Mouse (Mus musculus) cerebellum, adult 8-10 months (tissue): Measurements from ENCODE around the gene Bend4.

Experiments
- DNase-seq: peaks from one replicate; pipeline ENCODE4 v3.0.0; 2022

Gene Bend4

DNA sequence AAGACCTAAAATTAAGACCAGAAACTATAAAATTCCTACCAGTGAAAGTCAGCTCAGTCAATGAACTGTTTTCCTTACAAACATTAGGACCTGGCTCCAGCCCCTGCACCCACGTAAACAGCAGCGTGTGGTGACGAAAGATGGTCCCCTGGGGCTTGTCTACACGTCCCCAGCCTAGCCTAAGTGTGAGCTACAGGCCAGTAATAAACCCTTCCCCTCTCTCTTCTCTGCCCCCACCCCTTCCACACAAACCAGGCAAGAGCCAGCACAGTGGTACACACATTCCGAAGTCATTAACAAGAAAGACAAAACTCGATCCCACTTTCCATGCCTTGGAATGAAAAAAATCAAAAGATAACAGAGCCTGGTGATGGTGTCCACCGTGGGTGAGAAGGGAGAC, 16.6 kb downstream of the Bend4 start:
- DNase-seq, result no peak

DNA sequence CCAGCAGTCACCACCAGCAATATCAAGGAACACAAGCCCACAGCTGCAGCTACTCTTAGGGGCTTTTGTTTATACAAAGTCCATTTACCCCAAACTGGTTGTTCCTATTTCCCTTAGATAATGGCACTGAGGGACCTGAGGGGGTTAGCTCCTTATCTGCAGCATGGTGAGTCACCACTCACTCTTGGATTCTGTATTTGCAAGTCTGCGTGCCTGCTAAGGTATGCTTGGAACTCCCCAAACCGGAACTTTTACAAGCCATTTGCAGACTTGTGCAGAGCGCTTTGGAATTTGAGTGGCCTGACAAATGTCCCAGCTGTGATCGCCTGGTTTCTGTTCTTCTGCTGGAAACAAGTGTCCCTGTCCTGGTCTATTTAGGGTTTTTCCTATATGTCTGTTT, 17.7 kb downstream of the Bend4 start:
- DNase-seq, result no peak

DNA sequence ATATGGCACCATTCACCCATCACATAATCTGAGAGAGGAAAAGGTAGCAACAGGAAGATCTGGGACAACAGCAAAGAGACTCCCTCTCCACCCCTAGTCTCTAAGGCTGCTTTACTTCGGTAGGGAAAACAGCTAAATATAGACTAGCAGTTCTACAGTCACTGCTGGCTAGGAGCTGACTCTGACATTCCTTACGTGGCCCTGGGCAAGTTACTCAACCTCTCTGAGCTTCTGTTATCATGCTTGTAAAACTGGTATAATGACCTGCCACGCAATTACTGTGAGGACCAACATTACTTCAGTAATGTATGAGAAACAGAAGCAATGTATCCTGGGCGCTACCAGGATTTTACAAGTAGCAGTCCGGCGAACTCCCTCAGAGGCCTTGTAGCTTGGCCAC, 19.7 kb downstream of the Bend4 start:
- no peak for DNase-seq

DNA sequence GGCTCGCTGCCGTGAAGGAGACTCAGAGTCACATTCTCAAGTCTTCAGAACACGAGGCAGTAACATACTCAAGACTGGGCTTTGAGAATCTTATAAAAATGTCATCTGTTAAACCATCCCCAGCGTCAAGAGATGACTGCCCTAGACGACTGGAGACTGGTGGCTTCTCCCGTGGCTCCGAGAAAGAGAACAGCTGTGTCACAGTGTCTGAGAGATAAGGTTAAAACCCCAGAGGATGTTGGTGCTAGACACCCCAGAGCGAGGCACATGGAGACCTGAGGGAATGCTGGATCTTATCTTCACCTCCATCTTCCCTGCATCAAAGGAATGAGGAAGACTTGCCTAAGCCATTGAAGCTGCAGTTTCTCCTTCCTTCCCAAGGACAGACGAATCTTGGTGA, 23.2 kb downstream of the Bend4 start:
- DNase-seq, result no peak

DNA sequence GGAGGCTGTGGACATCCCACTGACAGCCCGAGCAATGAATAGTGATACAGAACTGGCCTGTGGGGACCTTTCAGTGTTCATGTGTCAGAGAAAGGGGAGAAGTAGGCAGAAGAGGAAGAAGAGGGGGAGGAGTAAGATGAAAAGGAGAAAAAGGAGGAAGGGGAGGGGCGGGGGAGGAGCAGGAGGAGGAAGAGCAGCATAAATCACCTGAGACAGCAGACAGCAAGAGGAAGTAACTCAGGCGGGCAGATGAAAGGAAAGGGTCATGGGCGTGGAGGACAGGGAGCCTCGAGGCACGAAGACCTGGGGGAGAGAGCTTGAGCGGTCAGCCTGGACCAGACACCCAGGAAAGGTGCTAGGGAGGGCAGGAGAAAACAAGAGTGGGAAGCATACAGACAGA, 23.7 kb downstream of the Bend4 start:
- no peak for DNase-seq

- DNase-seq, result no peak
Measured at GRCm38 (mm10) chr5:67401612-67402011, 26.5 kb downstream of the Bend4 start.

- no peak for DNase-seq
Measured at GRCm38 (mm10) chr5:67400608-67401480, 27.3 kb downstream of the Bend4 start.

- DNase-seq, result no peak
Measured at GRCm38 (mm10) chr5:67399876-67400607, 28.1 kb downstream of the Bend4 start.

DNA sequence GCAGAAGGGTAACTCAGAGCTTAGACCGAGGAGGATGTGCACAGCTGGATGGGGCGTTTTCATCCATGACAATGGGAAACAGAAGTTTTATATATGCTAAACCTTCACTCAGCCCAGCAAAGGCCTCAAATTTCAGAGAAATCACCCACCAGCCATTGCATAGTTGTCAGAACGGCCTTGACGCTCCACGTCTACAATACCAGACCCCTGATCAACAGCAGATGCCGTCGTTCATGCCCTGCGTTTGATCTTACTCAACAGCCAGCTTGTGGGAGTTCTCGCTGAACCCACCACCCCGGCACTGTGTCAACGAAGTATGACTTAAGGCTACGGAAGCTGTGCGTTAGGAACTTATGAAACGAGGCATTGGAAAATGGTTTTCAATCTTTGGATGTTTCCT, 30.9 kb downstream of the Bend4 start:
- DNase-seq, result no peak

DNA sequence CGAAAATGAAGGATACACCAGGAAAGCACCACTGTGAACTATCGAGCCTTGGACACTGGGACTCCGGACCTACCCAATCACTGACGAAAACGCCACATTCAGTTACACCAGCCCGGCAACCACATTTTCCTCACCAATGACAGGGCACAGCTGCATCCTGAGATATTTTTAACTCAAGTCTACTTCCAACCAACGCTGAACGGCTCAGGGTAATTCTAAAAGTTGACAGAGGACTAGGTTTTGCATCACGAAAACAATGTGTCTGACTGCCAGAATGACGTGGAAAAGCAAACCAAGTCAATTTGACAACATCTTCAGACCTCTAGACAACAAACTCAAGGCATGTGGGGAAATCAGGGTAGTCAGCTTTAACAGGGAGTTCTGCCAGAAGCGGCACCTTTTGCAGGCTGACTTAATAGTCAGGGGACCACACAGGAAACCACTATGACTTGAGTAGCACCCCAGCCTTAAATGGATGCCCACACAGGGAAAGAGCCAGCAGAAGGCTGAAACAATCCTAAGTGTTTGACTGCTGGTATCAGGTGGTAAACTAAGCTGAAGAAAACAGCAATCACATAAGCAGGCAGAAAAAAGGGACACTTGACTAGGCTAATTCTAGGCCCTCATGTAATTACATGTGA, 32.8 kb downstream of the Bend4 start:
- no peak for DNase-seq

GRCm38 (mm10) chr5:67393951-67394350, 34.2 kb downstream of the Bend4 start:
- DNase-seq, result no peak

GRCm38 (mm10) chr5:67382556-67382955, 45.6 kb downstream of the Bend4 start:
- no peak for DNase-seq

- DNase-seq, result no peak
Measured at GRCm38 (mm10) chr5:67381690-67382089, 46.4 kb downstream of the Bend4 start.

DNA sequence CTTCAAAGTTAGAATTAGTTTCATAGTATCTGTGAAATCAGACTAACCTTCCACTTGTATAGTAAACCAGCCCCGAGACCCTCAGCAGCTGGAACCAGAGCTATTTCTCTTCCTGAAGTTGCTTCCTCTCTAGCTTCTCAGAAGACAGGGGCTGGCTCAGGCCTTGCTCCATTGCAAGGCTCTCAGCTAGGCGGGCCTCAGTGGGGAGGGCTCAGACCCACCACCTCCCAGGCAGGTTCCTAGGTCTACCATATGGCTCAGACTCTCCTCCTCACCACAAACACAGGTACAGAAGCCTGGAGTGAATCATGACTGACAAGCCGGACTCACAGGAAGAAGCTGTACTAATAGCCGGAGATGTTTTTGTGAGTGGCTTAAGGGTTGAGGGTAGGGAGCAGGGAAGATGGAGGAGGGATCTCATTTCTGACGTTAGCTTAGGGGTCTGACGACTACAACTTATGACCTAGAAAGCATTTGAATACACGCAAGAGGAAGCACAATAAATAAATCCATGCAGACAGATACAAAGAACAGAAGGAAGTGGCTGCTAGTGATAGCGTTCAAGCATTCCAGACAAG, 51.0 kb downstream of the Bend4 start:
- no peak for DNase-seq

DNA sequence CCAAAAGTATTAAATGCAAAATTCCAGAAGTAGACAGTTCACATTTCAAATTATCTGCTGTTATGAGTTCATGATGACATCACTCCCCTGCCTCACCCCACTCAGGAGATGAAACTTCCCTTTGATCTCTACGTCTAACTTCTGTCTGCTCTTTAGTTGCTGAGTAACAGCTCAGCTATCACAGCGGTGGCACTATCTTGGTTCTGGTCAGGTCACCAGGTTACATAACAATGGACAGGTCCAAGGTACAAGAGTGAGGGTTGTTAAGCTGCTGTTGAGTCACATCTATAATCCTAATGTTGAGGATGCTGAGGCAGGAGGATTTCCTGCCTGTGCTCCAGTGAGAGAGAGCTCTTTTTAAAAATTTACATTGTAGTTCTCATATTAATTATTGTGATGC, 65.2 kb downstream of the Bend4 start:
- no peak for DNase-seq

DNA sequence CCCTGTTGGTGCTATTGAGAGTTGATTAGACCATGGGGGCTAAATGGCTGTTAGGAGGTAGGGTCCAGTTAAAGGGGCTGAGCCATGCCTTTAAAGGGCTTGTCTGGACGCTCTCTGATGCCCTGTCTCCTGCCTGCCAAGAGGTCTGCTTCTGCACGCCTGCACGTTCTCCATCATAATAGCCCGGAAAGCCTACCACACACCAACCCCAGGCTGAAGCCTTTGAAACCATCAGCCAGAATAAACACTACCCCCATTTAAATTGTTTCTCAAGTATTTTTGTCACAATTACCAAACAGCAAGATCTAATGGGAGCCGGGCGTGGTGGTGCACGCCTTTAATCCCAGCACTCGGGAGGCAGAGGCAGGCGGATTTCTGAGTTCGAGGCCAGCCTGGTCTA, 65.8 kb downstream of the Bend4 start:
- no peak for DNase-seq

DNA sequence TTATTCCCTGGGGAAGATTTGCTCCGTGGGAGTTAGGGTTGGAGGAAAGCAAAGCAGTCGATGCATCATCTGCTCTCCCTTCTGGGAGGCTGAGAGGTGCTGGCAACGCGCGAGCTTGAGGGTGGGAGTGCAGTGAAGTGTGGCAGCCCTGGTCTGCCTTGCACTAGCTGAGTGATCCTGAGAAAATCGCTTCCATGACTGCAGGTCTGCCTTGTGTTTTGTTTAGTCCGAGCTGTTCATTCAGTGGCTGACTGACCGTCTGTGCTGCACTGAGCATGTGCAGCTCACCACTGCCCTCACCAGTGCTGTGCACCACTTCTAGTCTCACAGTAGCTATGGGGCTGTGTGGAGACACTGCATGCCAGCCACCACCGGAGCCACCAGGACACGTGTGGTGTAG, 79.2 kb downstream of the Bend4 start:
- no peak for DNase-seq

GRCm38 (mm10) chr5:67347060-67347459, 81.0 kb downstream of the Bend4 start:
- DNase-seq, result no peak
